Mouse (Mus musculus): ENCODE measurements around the gene Wwc2. TPM values are rescaled to one million over a fixed set of nuclear protein-coding genes. Genes with fewer than 3 reads are reported as not detected.
A peak's percentile ranks its signal among the peaks of the same experiment; 100 is the strongest.

The Wwc2 gene
- polyA plus RNA-seq, 1 experiment from 2014 or later, result 5.1 TPM

GRCm38 (mm10) chr8:47974963-47975314 lies 15.8 kb downstream of the Wwc2 start:
- Histone ChIP-seq H3K27me3 (ENCODE audit: control insufficient read depth, insufficient read depth, low read length) (no peaks in the 10 kb centered on the region), H3K4me1 (replicated peaks; ENCODE audit: control insufficient read depth, insufficient read depth) (no peaks in the 10 kb centered on the region), H3K9ac (ENCODE audit: low read length) (peak overlapping the region; percentile 27; the same call in 1 of the 2 replicates), H3K4me3 (ENCODE audit: low read depth, low read length) (peak overlapping the region; percentile 28), H3K27ac (replicated peaks) (no peak overlapping the region), H3K9me3 (ENCODE audit: control insufficient read depth, low read length) (no peaks in the 10 kb centered on the region), H3K36me3 (ENCODE audit: control insufficient read depth, insufficient read depth, low read length) (no peaks in the 10 kb centered on the region), H3K4me2 (replicated peaks; ENCODE audit: low read depth) (peak overlapping the region; percentile 55)
- ATAC-seq (ENCODE audit: low FRiP score, low TSS enrichment) (peak; percentile 46; the same call in 1 of the 2 replicates), DNase-seq (ENCODE audit: low spot score) (no peak)
- TF ChIP-seq EP300 (optimal IDR thresholded peaks at IDR 0.05) (no peak), CTCF (IDR thresholded peaks at IDR 0.05; ENCODE audit: low read depth) (no peak)
- WGBS, result 31% methylated on average over 7 of the region's 7 CpGs

- no peak for TF ChIP-seq CTCF (IDR thresholded peaks at IDR 0.05; ENCODE audit: low read depth)
- Histone ChIP-seq H3K27ac (replicated peaks) (no peak overlapping the region), H3K9me3 (ENCODE audit: control insufficient read depth, low read length) (no peaks in the 10 kb centered on the region), H3K9ac (ENCODE audit: low read length) (0 out of 2 replicates have a peak overlapping the region, but pooled peaks have one; percentile 27), H3K36me3 (ENCODE audit: control insufficient read depth, insufficient read depth, low read length) (no peaks in the 10 kb centered on the region), H3K4me2 (replicated peaks; ENCODE audit: low read depth) (peak overlapping the region; percentile 55), H3K27me3 (ENCODE audit: control insufficient read depth, insufficient read depth, low read length) (no peaks in the 10 kb centered on the region), H3K4me3 (ENCODE audit: low read depth, low read length) (peak overlapping the region; percentile 28), H3K4me1 (replicated peaks; ENCODE audit: control insufficient read depth, insufficient read depth) (no peaks in the 10 kb centered on the region)
- peak; percentile 81 for ATAC-seq (ENCODE audit: low FRiP score, low TSS enrichment)
- DNase-seq (ENCODE audit: low spot score), result peak; percentile 60
- 37% methylated on average over 20 of the region's 20 CpGs for WGBS
Measured at GRCm38 (mm10) chr8:47974138-47974962, 16.4 kb downstream of the Wwc2 start.

GRCm38 (mm10) chr8:47971121-47971520 lies 19.6 kb downstream of the Wwc2 start:
- ATAC-seq (ENCODE audit: low FRiP score, low TSS enrichment), result no peak
- H3K27me3 ChIP-seq (ENCODE audit: control insufficient read depth, insufficient read depth, low read length), result no peaks in the 10 kb centered on the region

GRCm38 (mm10) chr8:47970576-47970975 lies 20.1 kb downstream of the Wwc2 start:
- 83% methylated on average over 5 of the region's 5 CpGs for WGBS
- Histone ChIP-seq H3K36me3 (ENCODE audit: control insufficient read depth, insufficient read depth, low read length) (no peaks in the 10 kb centered on the region), H3K9me3 (ENCODE audit: control insufficient read depth, low read length) (no peaks in the 10 kb centered on the region), H3K4me2 (replicated peaks; ENCODE audit: low read depth) (no peak overlapping the region), H3K9ac (ENCODE audit: low read length) (no peak overlapping the region), H3K27me3 (ENCODE audit: control insufficient read depth, insufficient read depth, low read length) (no peaks in the 10 kb centered on the region), H3K4me3 (ENCODE audit: low read depth, low read length) (no peak overlapping the region), H3K27ac (replicated peaks) (no peak overlapping the region), H3K4me1 (replicated peaks; ENCODE audit: control insufficient read depth, insufficient read depth) (no peaks in the 10 kb centered on the region)
- TF ChIP-seq CTCF (IDR thresholded peaks at IDR 0.05; ENCODE audit: low read depth), result no peak
- no peak for TF ChIP-seq EP300 (optimal IDR thresholded peaks at IDR 0.05)
- ATAC-seq (ENCODE audit: low FRiP score, low TSS enrichment) (no peak), DNase-seq (ENCODE audit: low spot score) (no peak)

More at GRCm38 (mm10) chr8:47971121-47971520, 19.6 kb downstream of the Wwc2 start:
- no peak for DNase-seq (ENCODE audit: low spot score)
- H3K36me3 ChIP-seq (ENCODE audit: control insufficient read depth, insufficient read depth, low read length), result no peaks in the 10 kb centered on the region
- H3K9me3 ChIP-seq (ENCODE audit: control insufficient read depth, low read length), result no peaks in the 10 kb centered on the region
- 67% methylated on average over 2 of the region's 2 CpGs for WGBS
- H3K9ac ChIP-seq (ENCODE audit: low read length), result no peak overlapping the region
- H3K4me3 ChIP-seq (ENCODE audit: low read depth, low read length), result no peak overlapping the region
- H3K27ac ChIP-seq (replicated peaks), result no peak overlapping the region
- H3K4me2 ChIP-seq (replicated peaks; ENCODE audit: low read depth), result no peak overlapping the region
- H3K4me1 ChIP-seq (replicated peaks; ENCODE audit: control insufficient read depth, insufficient read depth), result no peaks in the 10 kb centered on the region
- TF ChIP-seq EP300 (optimal IDR thresholded peaks at IDR 0.05), result no peak
- TF ChIP-seq CTCF (IDR thresholded peaks at IDR 0.05; ENCODE audit: low read depth), result no peak

- Histone ChIP-seq H3K27me3 (ENCODE audit: control insufficient read depth, insufficient read depth, low read length) (no peaks in the 10 kb centered on the region), H3K4me2 (replicated peaks; ENCODE audit: low read depth) (no peak overlapping the region), H3K4me3 (ENCODE audit: low read depth, low read length) (no peak overlapping the region), H3K36me3 (ENCODE audit: control insufficient read depth, insufficient read depth, low read length) (no peaks in the 10 kb centered on the region), H3K4me1 (replicated peaks; ENCODE audit: control insufficient read depth, insufficient read depth) (no peaks in the 10 kb centered on the region), H3K9me3 (ENCODE audit: control insufficient read depth, low read length) (no peaks in the 10 kb centered on the region), H3K9ac (ENCODE audit: low read length) (no peak overlapping the region), H3K27ac (replicated peaks) (no peak overlapping the region)
- TF ChIP-seq EP300 (optimal IDR thresholded peaks at IDR 0.05) (no peak), CTCF (IDR thresholded peaks at IDR 0.05; ENCODE audit: low read depth) (no peak)
- WGBS, result 74% methylated on average over 20 of the region's 20 CpGs
- no peak for ATAC-seq (ENCODE audit: low FRiP score, low TSS enrichment)
- DNase-seq (ENCODE audit: low spot score), result no peak
Measured at GRCm38 (mm10) chr8:47967045-47967920, 23.4 kb downstream of the Wwc2 start.
